Mouse (Mus musculus): ENCODE data around the gene Usp15. TPM values are rescaled to one million over a fixed set of nuclear protein-coding genes. Genes with fewer than 3 reads are reported as not detected.
"Not testable (repeated sequence)": the region's sequence is repeated elsewhere in the genome, so short reads cannot be mapped to it uniquely, and the experiment has no call there.

Usp15 gene
- 10 to 100 TPM; 81.3 to 81.8 TPM for total RNA-seq (2021)

GRCm38 (mm10) chr10:123196835-123197559 is at the start of gene Usp15:
Usp15 (minus strand) TSS chr10:123196995.
- intact Hi-C loops (cut with DNase I): no loop called here
- peak; percentile 95 for DNase-seq

- intact Hi-C loops (cut with DNase I): no loop called here
Measured at GRCm38 (mm10) chr10:123229420-123229819, 32.6 kb upstream of the Usp15 start.

GRCm38 (mm10) chr10:123222785-123223184 is 26.0 kb upstream of the Usp15 start:
- intact Hi-C loops (cut with DNase I): no loop called here
- DNase-seq: no peak

More at GRCm38 (mm10) chr10:123229420-123229819, 32.6 kb upstream of the Usp15 start:
- no peak for DNase-seq

GRCm38 (mm10) chr10:123209517-123209916 is 12.7 kb upstream of the Usp15 start:
- DNase-seq: no peak
- intact Hi-C loops (cut with DNase I): no loop called here

- intact Hi-C loops (cut with DNase I): no loop called here
- no peak for DNase-seq
Measured at GRCm38 (mm10) chr10:123208336-123208735, 11.5 kb upstream of the Usp15 start.

- DNase-seq: no peak
- intact Hi-C loops (cut with DNase I): no loop called here
Measured at GRCm38 (mm10) chr10:123206074-123206473, 9.3 kb upstream of the Usp15 start.

GRCm38 (mm10) chr10:123205364-123205763 is 8.6 kb upstream of the Usp15 start:
- intact Hi-C loops (cut with DNase I): not testable (repeated sequence)

GRCm38 (mm10) chr10:123201981-123202758 is 5.4 kb upstream of the Usp15 start:
- intact Hi-C loops (cut with DNase I): no loop called here
- DNase-seq: no peak

More at GRCm38 (mm10) chr10:123205364-123205763, 8.6 kb upstream of the Usp15 start:
- DNase-seq: not testable (repeated sequence)

GRCm38 (mm10) chr10:123201436-123201835 is 4.6 kb upstream of the Usp15 start:
- intact Hi-C loops (cut with DNase I): no loop called here
- no peak for DNase-seq

- intact Hi-C loops (cut with DNase I): no loop called here
- DNase-seq: no peak
Measured at GRCm38 (mm10) chr10:123200996-123201395, 4.2 kb upstream of the Usp15 start.

GRCm38 (mm10) chr10:123200320-123200659 is 3.5 kb upstream of the Usp15 start:
- DNase-seq: no peak
- intact Hi-C loops (cut with DNase I): no loop called here

- DNase-seq: no peak
- intact Hi-C loops (cut with DNase I): no loop called here
Measured at GRCm38 (mm10) chr10:123199615-123200319, 3.0 kb upstream of the Usp15 start.

GRCm38 (mm10) chr10:123199119-123199518 is 2.3 kb upstream of the Usp15 start:
- intact Hi-C loops (cut with DNase I): no loop called here
- DNase-seq: no peak

- no peak for DNase-seq
- intact Hi-C loops (cut with DNase I): no loop called here
Measured at GRCm38 (mm10) chr10:123198183-123198582, 1.4 kb upstream of the Usp15 start.

GRCm38 (mm10) chr10:123195961-123196834 is 597 bp downstream of the Usp15 start:
- DNase-seq: peak in 1 of 2 experiments; percentile 64

GRCm38 (mm10) chr10:123195501-123195900 is 1.3 kb downstream of the Usp15 start:
- intact Hi-C loops (cut with DNase I): no loop called here

More at GRCm38 (mm10) chr10:123195961-123196834, 597 bp downstream of the Usp15 start:
- intact Hi-C loops (cut with DNase I): no loop called here

GRCm38 (mm10) chr10:123191038-123191437 is 5.8 kb downstream of the Usp15 start:
- intact Hi-C loops (cut with DNase I): no loop called here
- peak; percentile 16 to 23 for DNase-seq

More at GRCm38 (mm10) chr10:123195501-123195900, 1.3 kb downstream of the Usp15 start:
- DNase-seq: no peak

GRCm38 (mm10) chr10:123187337-123187736 is 9.5 kb downstream of the Usp15 start:
- intact Hi-C loops (cut with DNase I): no loop called here
- DNase-seq: no peak

- intact Hi-C loops (cut with DNase I): no loop called here
- DNase-seq: no peak
Measured at GRCm38 (mm10) chr10:123185907-123186306, 10.9 kb downstream of the Usp15 start.

- DNase-seq: no peak
- intact Hi-C loops (cut with DNase I): no loop called here
Measured at GRCm38 (mm10) chr10:123183743-123184142, 13.1 kb downstream of the Usp15 start.
